Mouse (Mus musculus): ENCODE measurements around the gene Itgav. TPM values are rescaled to one million over a fixed set of nuclear protein-coding genes. Genes with fewer than 3 reads are reported as not detected.
"Not testable (repeated sequence)": the region's sequence is repeated elsewhere in the genome, so short reads cannot be mapped to it uniquely, and the experiment has no call there.

The Itgav gene
- polyA plus RNA-seq, 1 experiment from 2014 or later, result 34.8 TPM

- no peak for ATAC-seq (replicated peaks; ENCODE audit: extremely low read depth, insufficient read depth, low FRiP score)
- Histone ChIP-seq H3K9me3 (replicated peaks; ENCODE audit: control insufficient read depth, low read length) (no peaks in the 10 kb centered on the region), H3K36me3 (ENCODE audit: control insufficient read depth, insufficient read depth) (no peaks in the 10 kb centered on the region), H3K4me3 (ENCODE audit: low read length) (no peak overlapping the region), H3K9ac (ENCODE audit: low read length) (no peak overlapping the region), H3K4me2 (ENCODE audit: low read depth, low read length) (no peak overlapping the region), H3K27me3 (ENCODE audit: control insufficient read depth, insufficient read depth, low read length) (no peaks in the 10 kb centered on the region), H3K4me1 (ENCODE audit: control insufficient read depth, insufficient read depth, low read length) (no peaks in the 10 kb centered on the region), H3K27ac (ENCODE audit: low read length) (no peak overlapping the region)
- WGBS, result 67% methylated on average over 4 of the region's 4 CpGs
These were observed 23.5 kb upstream of the Itgav start for GRCm38 (mm10) chr2:83700667-83701066.

- no peak overlapping the region for H3K4me2 ChIP-seq (ENCODE audit: low read depth, low read length)
- no peaks in the 10 kb centered on the region for H3K27me3 ChIP-seq (ENCODE audit: control insufficient read depth, insufficient read depth, low read length)
- H3K36me3 ChIP-seq (ENCODE audit: control insufficient read depth, insufficient read depth), result no peaks in the 10 kb centered on the region
- ATAC-seq (replicated peaks; ENCODE audit: extremely low read depth, insufficient read depth, low FRiP score), result no peak
- no peaks in the 10 kb centered on the region for H3K9me3 ChIP-seq (replicated peaks; ENCODE audit: control insufficient read depth, low read length)
- 86% methylated on average over 7 of the region's 7 CpGs for WGBS
- no peak overlapping the region for H3K4me3 ChIP-seq (ENCODE audit: low read length)
- no peak overlapping the region for H3K9ac ChIP-seq (ENCODE audit: low read length)
- no peaks in the 10 kb centered on the region for H3K4me1 ChIP-seq (ENCODE audit: control insufficient read depth, insufficient read depth, low read length)
- no peak overlapping the region for H3K27ac ChIP-seq (ENCODE audit: low read length)
These were observed 21.8 kb upstream of the Itgav start for GRCm38 (mm10) chr2:83702411-83702810.

GRCm38 (mm10) chr2:83705580-83706158 is 18.5 kb upstream of the Itgav start:
- WGBS, result 51% methylated on average over 9 of the region's 9 CpGs
- Histone ChIP-seq H3K27ac (ENCODE audit: low read length) (peak overlapping the region; percentile 5; the same call in 1 of the 2 replicates), H3K9ac (ENCODE audit: low read length) (no peak overlapping the region), H3K4me2 (ENCODE audit: low read depth, low read length) (no peak overlapping the region), H3K4me3 (ENCODE audit: low read length) (no peak overlapping the region), H3K9me3 (replicated peaks; ENCODE audit: control insufficient read depth, low read length) (no peaks in the 10 kb centered on the region), H3K4me1 (ENCODE audit: control insufficient read depth, insufficient read depth, low read length) (peaks cover 8% of the 10 kb centered on the region), H3K27me3 (ENCODE audit: control insufficient read depth, insufficient read depth, low read length) (no peaks in the 10 kb centered on the region), H3K36me3 (ENCODE audit: control insufficient read depth, insufficient read depth) (no peaks in the 10 kb centered on the region)
- ATAC-seq (replicated peaks; ENCODE audit: extremely low read depth, insufficient read depth, low FRiP score), result no peak; the same call in 1 of the 2 replicates

GRCm38 (mm10) chr2:83709896-83710524 is 14.2 kb upstream of the Itgav start:
- Histone ChIP-seq H3K27me3 (ENCODE audit: control insufficient read depth, insufficient read depth, low read length) (no peaks in the 10 kb centered on the region), H3K9ac (ENCODE audit: low read length) (peak overlapping the region; percentile 29), H3K9me3 (replicated peaks; ENCODE audit: control insufficient read depth, low read length) (no peaks in the 10 kb centered on the region), H3K4me2 (ENCODE audit: low read depth, low read length) (peak overlapping the region; percentile 41), H3K4me3 (ENCODE audit: low read length) (no peak overlapping the region), H3K27ac (ENCODE audit: low read length) (peak overlapping the region; percentile 59; the same call in 1 of the 2 replicates), H3K36me3 (ENCODE audit: control insufficient read depth, insufficient read depth) (no peaks in the 10 kb centered on the region), H3K4me1 (ENCODE audit: control insufficient read depth, insufficient read depth, low read length) (peaks cover 10% of the 10 kb centered on the region)
- 41% methylated on average over 11 of the region's 11 CpGs for WGBS
- ATAC-seq (replicated peaks; ENCODE audit: extremely low read depth, insufficient read depth, low FRiP score), result peak; percentile 61; the same call in 1 of the 2 replicates

- not testable (repeated sequence) for H3K4me2 ChIP-seq (ENCODE audit: low read depth, low read length); H3K9me3 ChIP-seq (replicated peaks; ENCODE audit: control insufficient read depth, low read length); H3K4me3 ChIP-seq (ENCODE audit: low read length); ATAC-seq (replicated peaks; ENCODE audit: extremely low read depth, insufficient read depth, low FRiP score); H3K27ac ChIP-seq (ENCODE audit: low read length); H3K36me3 ChIP-seq (ENCODE audit: control insufficient read depth, insufficient read depth); H3K9ac ChIP-seq (ENCODE audit: low read length); H3K27me3 ChIP-seq (ENCODE audit: control insufficient read depth, insufficient read depth, low read length)
- peaks cover 10% of the 10 kb centered on the region for H3K4me1 ChIP-seq (ENCODE audit: control insufficient read depth, insufficient read depth, low read length)
- WGBS, result 63% methylated on average over 7 of the region's 7 CpGs
These were observed 10.9 kb upstream of the Itgav start for GRCm38 (mm10) chr2:83713281-83713680.

- no peaks in the 10 kb centered on the region for H3K36me3 ChIP-seq (ENCODE audit: control insufficient read depth, insufficient read depth)
- no peak overlapping the region for H3K9ac ChIP-seq (ENCODE audit: low read length)
- H3K27ac ChIP-seq (ENCODE audit: low read length), result no peak overlapping the region
- H3K27me3 ChIP-seq (ENCODE audit: control insufficient read depth, insufficient read depth, low read length), result no peaks in the 10 kb centered on the region
- H3K9me3 ChIP-seq (replicated peaks; ENCODE audit: control insufficient read depth, low read length), result no peaks in the 10 kb centered on the region
- ATAC-seq (replicated peaks; ENCODE audit: extremely low read depth, insufficient read depth, low FRiP score), result no peak
- H3K4me3 ChIP-seq (ENCODE audit: low read length), result no peak overlapping the region
- H3K4me1 ChIP-seq (ENCODE audit: control insufficient read depth, insufficient read depth, low read length), result peaks cover 10% of the 10 kb centered on the region
- 79% methylated on average over 5 of the region's 5 CpGs for WGBS
- H3K4me2 ChIP-seq (ENCODE audit: low read depth, low read length), result no peak overlapping the region
These were observed 10.3 kb upstream of the Itgav start for GRCm38 (mm10) chr2:83713946-83714345.

GRCm38 (mm10) chr2:83714783-83715182 is 9.4 kb upstream of the Itgav start:
- H3K9ac ChIP-seq (ENCODE audit: low read length), result no peak overlapping the region
- no peaks in the 10 kb centered on the region for H3K27me3 ChIP-seq (ENCODE audit: control insufficient read depth, insufficient read depth, low read length)
- no peaks in the 10 kb centered on the region for H3K9me3 ChIP-seq (replicated peaks; ENCODE audit: control insufficient read depth, low read length)
- no peaks in the 10 kb centered on the region for H3K36me3 ChIP-seq (ENCODE audit: control insufficient read depth, insufficient read depth)
- WGBS, result 39% methylated on average over 6 of the region's 6 CpGs
- H3K4me2 ChIP-seq (ENCODE audit: low read depth, low read length), result no peak overlapping the region
- no peak overlapping the region for H3K4me3 ChIP-seq (ENCODE audit: low read length)
- peaks cover 8% of the 10 kb centered on the region for H3K4me1 ChIP-seq (ENCODE audit: control insufficient read depth, insufficient read depth, low read length)
- ATAC-seq (replicated peaks; ENCODE audit: extremely low read depth, insufficient read depth, low FRiP score), result peak; percentile 67; the same call in 1 of the 2 replicates
- no peak overlapping the region for H3K27ac ChIP-seq (ENCODE audit: low read length)

- no peaks in the 10 kb centered on the region for H3K9me3 ChIP-seq (replicated peaks; ENCODE audit: control insufficient read depth, low read length)
- H3K27ac ChIP-seq (ENCODE audit: low read length), result no peak overlapping the region
- no peak overlapping the region for H3K4me2 ChIP-seq (ENCODE audit: low read depth, low read length)
- no peak overlapping the region for H3K9ac ChIP-seq (ENCODE audit: low read length)
- 78% methylated on average over 4 of the region's 4 CpGs for WGBS
- H3K36me3 ChIP-seq (ENCODE audit: control insufficient read depth, insufficient read depth), result no peaks in the 10 kb centered on the region
- H3K27me3 ChIP-seq (ENCODE audit: control insufficient read depth, insufficient read depth, low read length), result no peaks in the 10 kb centered on the region
- peaks cover 6% of the 10 kb centered on the region for H3K4me1 ChIP-seq (ENCODE audit: control insufficient read depth, insufficient read depth, low read length)
- no peak for ATAC-seq (replicated peaks; ENCODE audit: extremely low read depth, insufficient read depth, low FRiP score)
- H3K4me3 ChIP-seq (ENCODE audit: low read length), result no peak overlapping the region
These were observed 5.9 kb upstream of the Itgav start for GRCm38 (mm10) chr2:83718341-83718740.

GRCm38 (mm10) chr2:83721635-83722034 is 2.6 kb upstream of the Itgav start:
- Histone ChIP-seq H3K9me3 (replicated peaks; ENCODE audit: control insufficient read depth, low read length) (no peaks in the 10 kb centered on the region), H3K4me2 (ENCODE audit: low read depth, low read length) (no peak overlapping the region), H3K27ac (ENCODE audit: low read length) (no peak overlapping the region), H3K9ac (ENCODE audit: low read length) (no peak overlapping the region), H3K4me1 (ENCODE audit: control insufficient read depth, insufficient read depth, low read length) (peaks cover 9% of the 10 kb centered on the region), H3K4me3 (ENCODE audit: low read length) (no peak overlapping the region), H3K27me3 (ENCODE audit: control insufficient read depth, insufficient read depth, low read length) (no peaks in the 10 kb centered on the region), H3K36me3 (ENCODE audit: control insufficient read depth, insufficient read depth) (no peaks in the 10 kb centered on the region)
- ATAC-seq (replicated peaks; ENCODE audit: extremely low read depth, insufficient read depth, low FRiP score), result no peak
- 86% methylated on average over 3 of the region's 3 CpGs for WGBS
